13 mouse cellular contexts compared by ENCODE assay signal in genomic region chr2:169060495-169060894, GRCm38 (mm10).
DNase-seq lines count a peak whose midpoint lies in the region; ATAC-seq lines count a peak whose summit lies in the region.
"Had no signal": no experiment of that assay in that cellular context is flagged by ENCODE, and none has a peak within 500 bp of the region (broad histone marks: within the 10 kb centered on the region; RNA-seq: fewer than 3 reads in every experiment).

No protein-coding gene starts in this region.

- ATAC-seq in embryonic facial prominence, embryonic 14.5 days (ENCODE audit: low read depth), result no peak
- ATAC-seq: intestine, embryonic 15.5 days had no signal

- H3K27ac ChIP-seq in embryonic facial prominence, embryonic 14.5 days (replicated peaks; ENCODE audit: low read depth, low read length), result no peak overlapping the region
- no peak overlapping the region for H3K27ac ChIP-seq in embryonic facial prominence, embryonic 10.5 days (replicated peaks)
- H3K27ac ChIP-seq: forebrain, embryonic 12.5 days; intestine, embryonic 15.5 days; midbrain, embryonic 13.5 days; neural tube, embryonic 12.5 days had no signal

- H3K4me3 ChIP-seq in embryonic facial prominence, embryonic 14.5 days (ENCODE audit: low read depth, low read length), result no peak overlapping the region
- no peak overlapping the region for H3K4me3 ChIP-seq in embryonic facial prominence, embryonic 10.5 days
- H3K4me3 ChIP-seq: forebrain, embryonic 12.5 days; intestine, embryonic 15.5 days; midbrain, embryonic 13.5 days; neural tube, embryonic 12.5 days had no signal

- no peaks in the 10 kb centered on the region for H3K27me3 ChIP-seq in embryonic facial prominence, embryonic 14.5 days (replicated peaks; ENCODE audit: control insufficient read depth, insufficient read depth, low read length)
- H3K27me3 ChIP-seq in embryonic facial prominence, embryonic 10.5 days (replicated peaks; ENCODE audit: low read depth, poor library complexity, severe bottlenecking), result 0 out of 2 replicates have a peak, but pooled peaks cover 11% of the 10 kb centered on the region
- H3K27me3 ChIP-seq: intestine, embryonic 15.5 days; midbrain, embryonic 13.5 days; neural tube, embryonic 12.5 days had no signal

- WGBS in embryonic facial prominence, embryonic 14.5 days, result 60% methylated on average over 13 of the region's 13 CpGs
- WGBS in embryonic facial prominence, embryonic 10.5 days, result 65% methylated on average over 13 of the region's 13 CpGs

- DNase-seq in embryonic facial prominence, embryonic 14.5 days (ENCODE audit: low spot score), result peak; percentile 26
- no peak for DNase-seq in embryonic facial prominence, embryonic 10.5 days (ENCODE audit: low spot score)
- DNase-seq in layer of hippocampus, adult 9-11 months, result peak; percentile 18
- no peak for DNase-seq in layer of hippocampus, adult 9-10 months (ENCODE audit: low spot score)
- peak; percentile 45 for DNase-seq in brain, adult 2 months (ENCODE audit: low read depth, low spot score)
- peak; percentile 48 for DNase-seq in kidney, postnatal 10 days
- DNase-seq in retina, postnatal 1 day, result no peak
- no peak for DNase-seq in thymus, postnatal 14 days
- DNase-seq: cerebellum, adult 2 months had no signal

- H3K36me3 ChIP-seq in embryonic facial prominence, embryonic 14.5 days (ENCODE audit: control insufficient read depth, insufficient read depth, low read length), result no peaks in the 10 kb centered on the region
- H3K36me3 ChIP-seq in embryonic facial prominence, embryonic 10.5 days (replicated peaks), result no peaks in the 10 kb centered on the region
- H3K36me3 ChIP-seq: forebrain, embryonic 12.5 days; intestine, embryonic 15.5 days; midbrain, embryonic 13.5 days; neural tube, embryonic 12.5 days had no signal

- H3K4me2 ChIP-seq in embryonic facial prominence, embryonic 14.5 days (ENCODE audit: low read depth, low read length), result no peak overlapping the region
- H3K4me2 ChIP-seq: forebrain, embryonic 12.5 days; intestine, embryonic 15.5 days; midbrain, embryonic 13.5 days; neural tube, embryonic 12.5 days had no signal

- H3K9me3 ChIP-seq in embryonic facial prominence, embryonic 14.5 days (ENCODE audit: control insufficient read depth, low read length), result peaks cover 4% of the 10 kb centered on the region; the same call in 1 of the 2 replicates
- H3K9me3 ChIP-seq in embryonic facial prominence, embryonic 10.5 days, result 0 out of 2 replicates have a peak, but pooled peaks cover 3% of the 10 kb centered on the region
- H3K9me3 ChIP-seq: intestine, embryonic 15.5 days had no signal

- H3K9ac ChIP-seq in embryonic facial prominence, embryonic 14.5 days (ENCODE audit: low read depth, low read length), result no peak overlapping the region
- H3K9ac ChIP-seq: forebrain, embryonic 12.5 days; intestine, embryonic 15.5 days; midbrain, embryonic 13.5 days; neural tube, embryonic 12.5 days had no signal

- H3K4me1 ChIP-seq in embryonic facial prominence, embryonic 14.5 days (ENCODE audit: control insufficient read depth, insufficient read depth, low read length), result peaks cover 3% of the 10 kb centered on the region; the same call in 1 of the 2 replicates
- peaks cover 8% of the 10 kb centered on the region for H3K4me1 ChIP-seq in embryonic facial prominence, embryonic 10.5 days
- H3K4me1 ChIP-seq: neural tube, embryonic 12.5 days had no signal

Comparison
In these comparisons a context has a peak if more than half of its experiments do, and no peak if none do; other contexts are left out.
1. DNase-seq: peak in embryonic facial prominence, embryonic 14.5 days (single experiment), layer of hippocampus, adult 9-11 months (single experiment), brain, adult 2 months (single experiment) and kidney, postnatal 10 days (single experiment); none in embryonic facial prominence, embryonic 10.5 days (single experiment), layer of hippocampus, adult 9-10 months (single experiment), retina, postnatal 1 day (single experiment) and thymus, postnatal 14 days (single experiment).